Mouse (Mus musculus) liver, adult (tissue): ENCODE data around the gene Hoxb7.
A peak's percentile ranks its signal among the peaks of the same experiment; 100 is the strongest.

Source experiments
- GATA4 ChIP-seq: IDR thresholded peaks from 2 replicates; pipeline ENCODE4 v1.6.1; 2014; ENCODE audit warnings: mild to moderate bottlenecking, low read length; ENCODE audit not compliant: insufficient replicate concordance

The Hoxb7 gene

DNA sequence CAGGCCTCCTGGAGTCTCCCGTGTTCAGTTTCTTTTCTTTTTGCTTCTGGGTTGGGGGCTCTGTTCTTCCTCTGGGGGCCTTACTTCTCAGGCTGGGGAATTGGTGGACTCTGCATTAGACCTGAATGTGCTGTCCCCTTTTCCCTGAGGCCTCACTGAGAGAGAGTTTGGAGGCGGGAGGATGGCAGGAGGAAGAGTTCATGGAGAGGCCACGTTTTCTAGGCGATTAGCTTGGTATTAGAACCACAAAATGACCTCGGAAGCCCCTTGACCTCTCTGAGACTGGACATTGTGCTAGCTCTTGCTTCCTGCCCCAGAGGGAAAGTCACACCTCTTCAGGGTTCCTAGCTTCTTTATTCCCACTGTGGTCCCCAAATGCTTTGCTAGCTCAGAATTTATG is 37.7 kb downstream of the Hoxb7 start:
- peak; percentile 62; the same call in 1 of the 2 replicates for TF ChIP-seq GATA4

DNA sequence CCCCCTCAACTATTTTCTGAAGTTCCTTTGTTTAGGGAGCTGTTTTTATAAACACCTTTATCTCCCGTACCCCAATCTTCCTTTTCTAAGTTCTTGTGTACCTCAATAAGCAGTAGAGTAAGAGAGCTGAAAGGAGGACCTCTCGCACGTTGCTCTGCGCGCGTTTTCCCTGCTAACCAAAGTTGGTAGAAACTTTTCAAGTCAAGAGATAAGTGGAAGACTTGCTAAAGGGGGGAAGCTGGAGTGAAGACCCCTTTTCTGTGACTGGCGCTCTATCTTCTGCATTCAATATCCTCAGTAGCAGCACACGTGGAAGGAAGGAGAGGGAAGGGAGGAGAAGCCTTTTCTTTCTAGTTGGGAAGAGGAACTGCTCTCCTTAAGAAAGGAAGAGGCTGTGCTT is 38.5 kb downstream of the Hoxb7 start:
- TF ChIP-seq GATA4 = no peak

GRCm38 (mm10) chr11:96325747-96326212 is 39.4 kb downstream of the Hoxb7 start:
- TF ChIP-seq GATA4 = no peak

- no peak for TF ChIP-seq GATA4
These were observed 40.3 kb downstream of the Hoxb7 start for GRCm38 (mm10) chr11:96326705-96327104.

GRCm38 (mm10) chr11:96327122-96327521 is 40.7 kb downstream of the Hoxb7 start:
- TF ChIP-seq GATA4 = no peak

- no peak for TF ChIP-seq GATA4
These were observed 41.3 kb downstream of the Hoxb7 start for GRCm38 (mm10) chr11:96327750-96328149.

DNA sequence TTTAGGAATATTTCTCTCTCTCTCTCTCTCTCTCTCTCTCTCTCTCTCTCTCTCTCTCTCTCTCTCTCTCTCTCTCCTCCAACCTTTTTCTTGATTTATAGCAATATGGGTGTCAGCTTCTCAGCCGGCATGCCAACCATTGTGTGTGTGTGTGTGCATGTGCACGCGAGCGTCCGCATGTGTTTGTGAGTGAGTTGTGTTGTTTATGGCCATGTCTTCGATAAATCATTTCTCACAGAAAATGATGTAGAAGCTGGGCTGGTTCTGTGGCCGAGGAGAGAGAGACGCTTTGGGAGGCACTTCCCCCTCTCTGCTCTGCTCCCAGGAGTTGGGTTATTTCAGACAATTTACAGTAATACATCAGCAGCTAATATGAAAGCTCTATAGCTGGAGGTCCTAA is 42.2 kb downstream of the Hoxb7 start:
- TF ChIP-seq GATA4 = no peak

DNA sequence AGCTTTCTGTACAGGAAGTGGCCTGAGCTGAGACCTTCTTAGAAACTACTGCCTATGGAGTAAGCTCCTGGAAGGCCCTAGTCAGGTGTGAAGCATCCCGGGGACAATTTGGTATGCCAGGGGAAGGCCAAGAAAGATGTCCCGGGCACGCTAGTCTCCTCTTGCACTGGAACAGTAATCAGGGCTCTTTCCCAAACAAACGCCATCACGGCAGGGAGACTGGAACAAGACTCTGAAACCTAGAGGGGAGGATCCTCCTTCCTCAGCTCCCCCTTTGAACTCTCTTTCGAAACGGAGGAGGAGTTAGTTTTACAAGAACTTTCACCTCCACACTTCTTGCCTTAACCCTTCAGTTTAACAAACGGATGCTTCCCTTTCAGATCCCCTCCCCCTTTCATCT is 45.7 kb downstream of the Hoxb7 start:
- TF ChIP-seq GATA4 = no peak

GRCm38 (mm10) chr11:96332618-96333032 is 46.2 kb downstream of the Hoxb7 start:
- TF ChIP-seq GATA4 = no peak

DNA sequence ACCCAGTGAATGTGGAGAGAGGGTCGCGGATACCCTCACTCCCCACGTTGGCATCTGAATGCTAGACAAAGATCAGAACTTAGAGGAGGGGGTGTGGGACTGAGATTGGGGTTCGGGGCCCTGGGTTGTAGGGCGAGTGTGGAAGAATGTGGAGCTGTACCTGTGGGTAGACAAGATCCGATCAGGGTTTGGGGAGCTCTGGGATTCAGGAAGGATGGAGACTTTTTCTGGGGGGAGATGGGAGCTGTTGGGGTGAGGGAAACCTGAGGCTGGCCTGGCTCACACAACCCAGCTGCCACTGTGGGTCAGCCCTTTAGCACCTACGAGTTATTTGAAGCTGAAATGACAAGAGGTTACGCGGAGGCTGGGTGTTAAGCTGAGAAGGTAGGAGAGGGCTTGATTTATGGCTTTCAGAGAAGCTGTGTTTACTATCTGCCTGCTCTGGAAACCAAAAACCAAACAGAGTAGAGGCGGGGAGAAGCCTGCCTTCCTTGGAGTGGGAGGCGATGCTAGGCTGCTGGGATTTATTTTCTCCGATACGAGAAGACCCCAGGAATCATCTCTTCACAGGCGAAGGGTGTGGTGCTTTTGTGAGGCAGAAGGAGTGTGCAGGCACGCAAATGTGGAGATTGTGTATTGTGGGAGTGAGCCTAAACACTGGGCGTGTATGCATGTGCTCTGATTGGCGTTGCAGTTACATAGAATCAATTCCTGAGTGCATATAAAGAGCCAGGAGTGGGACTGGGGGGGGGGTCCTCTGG is 47.0 kb downstream of the Hoxb7 start:
- no peak for TF ChIP-seq GATA4

DNA sequence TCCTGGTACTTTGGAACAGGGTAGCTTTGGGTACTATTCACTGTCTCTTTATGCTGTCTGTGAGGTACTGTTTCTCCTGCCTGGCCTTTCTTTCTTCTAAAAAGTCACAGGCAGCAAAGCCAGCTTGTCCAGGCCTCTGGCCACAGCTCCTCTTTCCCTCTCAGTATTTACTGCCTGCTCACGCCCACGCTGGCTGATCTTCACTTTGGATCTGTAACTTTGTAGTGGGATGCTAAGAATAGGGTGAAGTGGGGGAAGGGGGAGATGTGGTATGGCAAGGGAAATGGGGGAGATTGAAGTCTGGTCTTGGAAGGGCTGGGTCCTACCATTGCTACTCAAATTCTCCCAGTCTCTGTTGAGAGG is 47.6 kb downstream of the Hoxb7 start:
- no peak for TF ChIP-seq GATA4

DNA sequence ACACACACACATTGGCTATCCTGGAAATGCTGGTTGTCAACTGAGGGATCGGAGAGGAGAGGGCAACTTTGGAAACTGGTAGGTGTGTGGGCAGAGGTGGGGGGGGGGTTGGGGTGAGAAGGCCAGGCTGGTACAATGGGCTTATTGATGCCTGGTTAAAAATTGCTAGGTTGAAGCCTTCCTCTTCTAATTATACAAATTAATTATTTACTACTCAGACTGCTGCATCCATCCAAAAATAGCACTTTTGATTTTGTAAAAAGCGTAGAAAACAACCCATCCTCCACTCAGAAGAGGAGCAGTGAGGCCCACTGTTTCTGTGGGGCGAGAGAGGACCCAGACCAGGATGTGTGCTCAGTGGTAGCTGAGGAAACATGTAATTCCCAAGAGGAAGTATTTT is 48.6 kb downstream of the Hoxb7 start:
- TF ChIP-seq GATA4 = no peak

DNA sequence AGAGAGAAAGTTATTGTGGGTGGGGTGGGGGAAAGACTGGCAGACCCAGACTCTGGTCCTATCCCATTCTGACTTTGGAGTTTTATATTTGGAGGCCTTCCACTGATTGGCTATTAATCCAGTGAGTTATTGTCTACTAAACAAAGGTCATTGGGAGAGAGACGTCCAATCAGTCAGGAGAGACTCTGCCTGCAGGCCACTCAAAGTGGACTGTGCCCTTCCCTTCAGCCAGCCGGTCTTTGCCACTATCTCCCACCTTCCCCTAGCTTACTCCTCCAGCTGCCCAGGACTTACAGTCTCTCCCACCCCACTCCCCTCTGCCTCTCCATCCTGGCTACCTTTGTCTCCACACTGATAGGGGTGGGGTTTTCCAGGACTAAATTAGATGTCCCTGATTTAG is 50.2 kb downstream of the Hoxb7 start:
- no peak for TF ChIP-seq GATA4

GRCm38 (mm10) chr11:96337026-96337425 is 50.6 kb downstream of the Hoxb7 start:
- no peak for TF ChIP-seq GATA4

DNA sequence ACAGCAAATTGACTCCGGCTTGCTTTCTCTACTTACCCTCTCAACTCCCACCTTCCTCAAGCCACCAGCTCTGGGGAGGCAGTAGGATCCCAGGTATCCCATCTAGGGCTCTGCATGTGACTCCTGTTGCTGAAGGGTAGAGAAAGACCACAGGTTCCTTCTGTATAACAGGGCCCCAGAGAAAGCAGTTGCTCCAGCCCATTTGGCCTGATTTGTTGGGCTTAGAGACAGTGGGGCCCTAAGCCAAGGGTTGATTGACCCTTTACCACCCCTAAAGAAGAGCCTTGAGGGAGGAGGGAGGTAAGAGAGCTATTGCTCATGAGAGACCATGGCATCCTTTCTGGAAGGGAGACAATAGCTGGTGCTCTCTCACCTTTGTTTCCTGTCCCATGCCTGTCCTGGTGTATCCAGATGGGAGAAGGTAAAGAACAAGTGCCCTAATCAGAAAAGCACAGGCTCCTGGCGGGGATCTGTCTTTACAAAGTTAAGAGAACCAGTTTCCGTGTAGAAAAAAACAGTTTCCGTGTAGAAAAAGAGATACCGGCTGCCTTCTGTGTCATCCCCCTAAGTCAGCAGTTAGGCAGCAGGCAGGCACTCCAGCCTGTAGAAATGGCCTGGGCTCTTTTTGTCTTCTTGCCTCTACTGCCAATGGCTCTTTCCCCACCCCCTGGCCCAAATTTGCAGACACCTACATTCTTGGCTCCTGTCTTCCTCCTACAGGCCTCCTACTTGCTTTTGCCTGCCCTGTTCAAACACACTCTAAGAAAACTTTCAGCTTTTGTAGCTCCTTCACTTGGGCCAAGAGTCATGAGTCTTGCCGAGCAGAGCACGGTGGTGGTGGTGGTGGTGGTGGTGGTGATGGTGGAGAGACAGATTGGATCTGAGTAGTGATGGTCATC is 52.8 kb downstream of the Hoxb7 start:
- peak; percentile 81 for TF ChIP-seq GATA4
